Mouse (Mus musculus) bone marrow macrophage, adult 2 months (primary cell): Measurements from ENCODE around the gene Stk39. TPM values are rescaled to one million over a fixed set of nuclear protein-coding genes. Genes with fewer than 3 reads are reported as not detected.

ENCODE experiments used
- H3K27ac ChIP-seq: 2 replicates; pipeline ENCODE4 v1.5.1; 2012; ENCODE audit warnings: low read depth, low read length; ENCODE audit not compliant: insufficient read depth
- H3K4me1 ChIP-seq: 2 replicates; pipeline ENCODE4 v1.6.1; 2012; ENCODE audit warnings: low read length; ENCODE audit not compliant: control insufficient read depth, insufficient read depth
- H3K4me3 ChIP-seq: 2 replicates; pipeline ENCODE4 v1.5.1; 2012; ENCODE audit warnings: mild to moderate bottlenecking, low read length, moderate library complexity; ENCODE audit not compliant: insufficient read depth
- CTCF ChIP-seq: IDR thresholded peaks from 2 replicates; pipeline ENCODE4 v1.5.1; 2012; ENCODE audit warnings: low read depth, mild to moderate bottlenecking, low read length, moderate library complexity
- POLR2A ChIP-seq: IDR thresholded peaks from 2 replicates; pipeline ENCODE4 v1.6.1; 2012; ENCODE audit warnings: mild to moderate bottlenecking, low read depth, low read length, borderline replicate concordance
- polyA plus RNA-seq: library from polyadenylated mRNA; stranded (reverse); fragments of >200 nt; gene quantifications from 2 replicates; pipeline ENCODE4 v1.2.4, GENCODE M21; 2012; ENCODE audit not compliant: missing spikeins, insufficient read depth, insufficient read length

Stk39 gene
- polyA plus RNA-seq, 1 experiment, result 0.46 TPM

DNA sequence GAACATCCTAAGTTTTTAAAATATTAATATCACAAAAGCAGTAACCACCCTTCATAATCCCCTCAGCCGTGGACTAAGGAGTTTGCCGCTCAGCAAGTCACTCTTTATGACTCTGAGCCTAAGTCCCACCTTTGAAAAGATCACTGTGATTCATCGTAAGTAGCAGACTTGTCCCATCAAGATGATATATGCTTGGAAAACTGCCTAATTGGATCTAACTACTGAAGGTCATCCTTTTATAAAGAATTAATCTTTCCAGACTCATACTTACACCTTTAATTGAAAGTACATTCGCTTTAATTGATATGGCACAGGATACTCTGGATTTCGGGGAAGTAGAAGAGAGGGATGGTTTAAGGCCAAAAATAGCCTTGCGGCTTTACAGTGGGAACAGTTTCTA, 201.2 kb downstream of the Stk39 start:
- TF ChIP-seq CTCF (no peak), POLR2A (no peak)
- no peak overlapping the region for H3K4me3 ChIP-seq
- no peak overlapping the region for H3K27ac ChIP-seq
- H3K4me1 ChIP-seq, result no peaks in the 10 kb centered on the region

- Histone ChIP-seq H3K4me1 (no peaks in the 10 kb centered on the region), H3K27ac (no peak overlapping the region), H3K4me3 (no peak overlapping the region)
- TF ChIP-seq POLR2A (no peak), CTCF (no peak)
Observed at GRCm38 (mm10) chr2:68269646-68270045, 202.4 kb downstream of the Stk39 start.

GRCm38 (mm10) chr2:68264826-68265225, 207.2 kb downstream of the Stk39 start:
- no peaks in the 10 kb centered on the region for H3K4me1 ChIP-seq
- H3K27ac ChIP-seq, result no peak overlapping the region
- no peak for TF ChIP-seq POLR2A
- no peak for TF ChIP-seq CTCF
- no peak overlapping the region for H3K4me3 ChIP-seq

DNA sequence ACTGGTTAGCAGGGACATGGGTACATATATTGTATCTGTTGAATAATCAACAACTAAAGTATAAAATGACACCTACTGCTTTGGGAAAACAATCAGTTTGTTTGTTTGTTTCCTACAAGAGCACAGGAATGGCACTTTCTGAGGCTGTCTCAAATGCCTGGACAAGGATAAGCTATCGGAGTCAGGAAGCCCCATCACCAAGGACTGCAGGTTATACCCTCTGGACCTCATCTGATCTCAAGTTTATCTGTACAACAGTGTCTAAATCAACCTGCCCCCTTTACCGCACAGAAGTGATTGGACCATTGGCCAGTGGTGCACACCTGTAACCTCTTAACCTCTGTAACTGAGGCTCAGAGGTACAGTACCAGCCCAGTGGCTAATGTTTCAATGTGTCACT, 211.2 kb downstream of the Stk39 start:
- H3K27ac ChIP-seq, result no peak overlapping the region
- no peak for TF ChIP-seq CTCF
- no peak for TF ChIP-seq POLR2A
- H3K4me3 ChIP-seq, result no peak overlapping the region
- no peaks in the 10 kb centered on the region for H3K4me1 ChIP-seq

DNA sequence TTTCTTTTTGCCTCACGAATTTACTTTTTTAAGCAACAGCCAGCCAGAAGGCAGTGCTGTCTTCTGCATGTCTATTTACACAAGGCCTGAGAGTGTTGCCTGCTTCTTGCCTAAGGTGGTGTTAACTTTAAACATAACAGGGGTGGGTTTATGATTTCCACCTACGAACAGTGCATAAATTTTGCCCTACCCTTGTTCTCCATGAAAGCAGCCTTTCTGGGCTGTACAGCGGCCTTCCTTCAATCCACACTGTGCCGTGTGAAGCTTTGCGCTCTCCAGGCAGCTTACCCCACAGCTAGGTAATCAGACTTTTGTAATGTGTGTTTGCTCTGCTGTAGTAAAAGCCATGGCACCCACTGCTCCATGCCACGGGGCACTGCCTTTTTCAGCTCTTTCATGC, 214.5 kb downstream of the Stk39 start:
- H3K4me1 ChIP-seq, result no peaks in the 10 kb centered on the region
- H3K27ac ChIP-seq, result no peak overlapping the region
- no peak overlapping the region for H3K4me3 ChIP-seq
- TF ChIP-seq POLR2A, result no peak
- no peak for TF ChIP-seq CTCF

DNA sequence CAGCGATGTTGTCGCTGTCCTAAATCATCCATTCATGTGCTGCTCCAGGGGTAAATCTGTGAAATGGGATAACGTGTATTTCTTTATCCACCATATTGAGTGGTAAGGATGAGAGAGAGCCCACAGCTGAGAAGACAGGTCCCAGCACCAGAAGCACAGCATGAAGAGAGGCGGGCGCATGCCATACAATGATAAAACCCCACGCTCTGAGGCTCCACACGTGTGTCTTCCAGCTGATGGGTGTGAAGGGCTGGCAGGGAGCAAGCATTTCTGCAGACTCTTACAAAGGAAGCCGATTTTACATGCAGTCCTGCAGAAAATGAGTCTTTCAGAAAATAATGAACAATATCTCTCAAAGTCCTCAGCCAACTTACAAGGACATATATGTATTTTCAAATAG, 215.6 kb downstream of the Stk39 start:
- H3K4me3 ChIP-seq, result no peak overlapping the region
- H3K27ac ChIP-seq, result no peak overlapping the region
- no peak for TF ChIP-seq POLR2A
- TF ChIP-seq CTCF, result no peak
- H3K4me1 ChIP-seq, result no peaks in the 10 kb centered on the region

- Histone ChIP-seq H3K4me3 (no peak overlapping the region), H3K27ac (no peak overlapping the region), H3K4me1 (no peaks in the 10 kb centered on the region)
- TF ChIP-seq CTCF (no peak), POLR2A (no peak)
Observed at GRCm38 (mm10) chr2:68254756-68255155, 217.3 kb downstream of the Stk39 start.

DNA sequence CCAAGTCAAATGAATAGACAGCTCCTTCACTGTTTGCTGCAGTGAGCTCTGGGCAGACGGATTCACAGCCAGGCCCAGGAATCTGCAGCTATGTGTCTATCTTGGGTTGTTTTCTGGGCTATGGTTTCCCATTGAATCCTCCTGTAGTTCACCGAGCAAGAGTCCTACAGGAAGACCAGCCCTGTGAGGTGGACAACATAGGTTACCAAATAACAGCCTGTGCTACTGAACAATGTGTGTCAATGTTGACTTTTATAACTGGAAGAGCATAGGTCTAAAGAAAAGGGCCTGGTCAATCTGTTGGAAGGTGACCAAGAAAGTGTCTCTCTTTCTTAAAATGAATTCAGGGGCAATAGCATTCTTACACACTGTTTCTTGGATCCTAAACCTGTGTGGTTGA, 218.8 kb downstream of the Stk39 start:
- Histone ChIP-seq H3K27ac (no peak overlapping the region), H3K4me3 (no peak overlapping the region), H3K4me1 (no peaks in the 10 kb centered on the region)
- TF ChIP-seq CTCF (no peak), POLR2A (no peak)

GRCm38 (mm10) chr2:68252048-68252758, 219.9 kb downstream of the Stk39 start:
- H3K4me1 ChIP-seq, result no peaks in the 10 kb centered on the region
- TF ChIP-seq POLR2A, result no peak
- no peak for TF ChIP-seq CTCF
- H3K27ac ChIP-seq, result no peak overlapping the region

DNA sequence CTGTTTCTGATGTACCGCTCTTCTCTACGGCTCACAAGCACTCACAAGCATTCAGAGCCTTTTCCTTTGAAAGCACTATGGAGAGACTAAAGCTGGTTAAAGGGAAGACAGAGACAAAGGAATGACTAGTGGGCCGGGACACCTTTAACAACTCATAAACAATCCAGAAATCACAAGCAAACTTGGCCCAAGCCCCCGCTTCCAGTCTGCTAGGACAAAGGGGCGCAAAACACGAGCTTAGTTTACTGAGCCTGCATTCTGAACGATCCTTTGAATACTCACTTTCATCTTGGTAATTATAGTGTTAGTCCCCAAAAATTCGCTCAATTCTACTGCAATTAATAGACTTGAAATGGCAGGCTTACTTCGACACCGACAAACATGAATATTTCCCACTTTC, 221.2 kb downstream of the Stk39 start:
- H3K4me3 ChIP-seq, result no peak overlapping the region
- TF ChIP-seq CTCF (no peak), POLR2A (no peak)

More at GRCm38 (mm10) chr2:68252048-68252758, 219.9 kb downstream of the Stk39 start:
- no peak overlapping the region for H3K4me3 ChIP-seq

More for the DNA sequence above, 221.2 kb downstream of the Stk39 start:
- no peaks in the 10 kb centered on the region for H3K4me1 ChIP-seq
- no peak overlapping the region for H3K27ac ChIP-seq
